Mouse (Mus musculus) kidney, adult 2 months (tissue): ENCODE measurements around the gene Elavl1. TPM values are rescaled to one million over a fixed set of nuclear protein-coding genes. Genes with fewer than 3 reads are reported as not detected.
A peak's percentile ranks its signal among the peaks of the same experiment; 100 is the strongest.

Experiments used
- DNase-seq: peaks from one replicate; pipeline ENCODE4 v3.0.0; 2021
- H3K27ac ChIP-seq: fragments of 200-500 bp; 2 replicates; pipeline ENCODE4 v1.5.1; 2012; ENCODE audit warnings: low read depth, low read length, control low read depth, inconsistent platforms; ENCODE audit not compliant: insufficient read depth
- H3K27me3 ChIP-seq: fragments of 200-500 bp; replicated peaks from 2 replicates; pipeline ENCODE4 v1.6.1; 2012; ENCODE audit warnings: mild to moderate bottlenecking, moderate library complexity, low read length, inconsistent platforms; ENCODE audit not compliant: control insufficient read depth, insufficient read depth
- H3K36me3 ChIP-seq: fragments of 200-500 bp; 2 replicates; pipeline ENCODE4 v1.6.1; 2012; ENCODE audit warnings: mild to moderate bottlenecking, moderate library complexity, low read length, inconsistent platforms; ENCODE audit not compliant: control insufficient read depth, insufficient read depth
- H3K4me1 ChIP-seq: fragments of 200-500 bp; 2 replicates; pipeline ENCODE4 v1.6.1; 2011; ENCODE audit warnings: low read length; ENCODE audit not compliant: control insufficient read depth, insufficient read depth
- H3K4me3 ChIP-seq: fragments of 200-500 bp; 2 replicates; pipeline ENCODE4 v1.5.1; 2011; ENCODE audit warnings: mild to moderate bottlenecking, low read depth, low read length, control low read depth; ENCODE audit not compliant: insufficient read depth
- CTCF ChIP-seq: fragments of 200-500 bp; conservative IDR thresholded peaks from 2 replicates; pipeline ENCODE4 v1.5.1; 2011; ENCODE audit warnings: low read depth, mild to moderate bottlenecking, control low read depth, low read length, moderate library complexity, mixed read lengths; ENCODE audit not compliant: insufficient read depth, insufficient read length
- POLR2A ChIP-seq: fragments of 200-500 bp; IDR thresholded peaks from one replicate; pipeline ENCODE4 v1.6.1; 2011; ENCODE audit warnings: low read depth, low read length, control low read depth
- WGBS: fragments of 180-500 bp; shearing (Covaris S2); methylation state at CpG from one replicate; pipeline ENCODE4 v1.1.7; 2018; 5-methylcytosine and 5-hydroxymethylcytosine counted together
- polyA plus RNA-seq: library from polyadenylated mRNA; depleted of rRNA; stranded (reverse); fragments of >200 nt; gene quantifications from 2 replicates; pipeline ENCODE4 v1.2.3, GENCODE M21; 2012; rRNA removed

Elavl1 gene
- polyA plus RNA-seq, 1 experiment: 35.9 TPM

GRCm38 (mm10) chr8:4239193-4239890 lies 85.9 kb downstream of the Elavl1 start:
- DNase-seq: no peak
- Histone ChIP-seq H3K4me1 (peaks cover 15% of the 10 kb centered on the region), H3K27me3 (no peaks in the 10 kb centered on the region), H3K36me3 (no peaks in the 10 kb centered on the region), H3K27ac (peak overlapping the region; percentile 65), H3K4me3 (peak overlapping the region; percentile 65)
- 8% methylated on average over 19 of the region's 19 CpGs for WGBS
- no peak for TF ChIP-seq POLR2A
- TF ChIP-seq CTCF: no peak

DNA sequence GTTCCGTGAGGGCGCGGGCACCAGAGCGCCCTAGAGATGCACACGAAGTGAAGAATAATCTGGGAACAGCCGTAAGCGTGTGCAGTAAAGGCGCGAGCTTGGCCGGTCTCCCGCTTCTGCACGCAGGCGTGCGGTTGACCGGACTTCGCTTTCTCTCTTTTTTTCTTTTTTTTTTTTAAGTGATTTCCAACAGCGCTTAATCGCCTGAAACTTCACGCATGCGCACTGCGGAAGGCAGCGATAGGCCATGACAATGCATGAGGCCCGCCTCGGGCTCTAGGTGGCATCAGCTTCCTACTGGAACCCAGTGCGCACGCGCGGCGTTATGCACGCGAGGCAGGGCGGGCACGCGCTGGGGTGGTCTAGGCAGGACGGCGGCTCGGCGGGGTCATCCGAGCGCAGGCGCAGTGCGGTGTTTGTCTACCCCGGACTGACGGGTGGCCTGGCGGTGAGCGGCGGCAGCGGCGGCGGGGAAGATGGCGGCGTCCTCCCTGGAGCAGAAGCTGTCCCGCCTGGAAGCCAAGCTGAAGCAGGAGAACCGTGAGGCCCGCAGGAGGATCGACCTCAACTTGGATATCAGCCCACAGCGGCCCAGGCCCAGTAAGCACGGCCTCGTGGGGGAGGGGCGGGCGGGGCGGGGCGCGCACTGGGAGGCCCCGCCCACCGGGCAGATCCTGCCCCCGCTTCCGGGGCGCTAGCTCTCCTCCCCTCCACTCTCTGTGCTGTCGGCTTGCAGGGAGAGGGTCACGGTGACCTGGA lies 86.6 kb downstream of the Elavl1 start, which contains the start of the genes Map2k7 and Gm49320:
Gene Map2k7, plus strand, starts transcription at position 307 of the 759 bp plus-strand sequence.
Gene Gm49320, plus strand, starts transcription at position 432 of the 759 bp plus-strand sequence.
- no peaks in the 10 kb centered on the region for H3K27me3 ChIP-seq
- no peaks in the 10 kb centered on the region for H3K36me3 ChIP-seq
- peak; percentile 100 for DNase-seq
- H3K4me1 ChIP-seq: peaks cover 15% of the 10 kb centered on the region
- under 1% methylated on average over 69 of the region's 71 CpGs for WGBS
- peak; percentile 39 for TF ChIP-seq CTCF
- peak; percentile 12 for TF ChIP-seq POLR2A
- peak within 1 kb of the TSS; percentile 91 for H3K27ac ChIP-seq
- H3K4me3 ChIP-seq: peak within 1 kb of the TSS; percentile 65

- TF ChIP-seq CTCF (no peak), POLR2A (no peak)
- no peaks in the 10 kb centered on the region for H3K36me3 ChIP-seq
- peak overlapping the region; percentile 81 for H3K27ac ChIP-seq
- H3K27me3 ChIP-seq: no peaks in the 10 kb centered on the region
- peak overlapping the region; percentile 65 for H3K4me3 ChIP-seq
- 10% methylated on average over 15 of the region's 15 CpGs for WGBS
- H3K4me1 ChIP-seq: peaks cover 15% of the 10 kb centered on the region
- DNase-seq: peak; percentile 62
These were observed 87.3 kb downstream of the Elavl1 start for GRCm38 (mm10) chr8:4237814-4238433.

Other genes starting within 250 kb of the Elavl1 start
- gene Cd209f, start 219.6 kb downstream of the Elavl1 start, polyA plus RNA-seq: 2.4 and 5.7 TPM in 2 replicates
- gene Cd209g, start 191.3 kb downstream of the Elavl1 start, polyA plus RNA-seq: 2.2 and 6.5 TPM in 2 replicates
- 22.4 and 23.0 TPM in 2 replicates for gene Evi5l, start 158.8 kb downstream of the Elavl1 start, polyA plus RNA-seq
- 0.05 and 0.17 TPM in 2 replicates for gene Prr36, start 108.0 kb downstream of the Elavl1 start, polyA plus RNA-seq
- 0.45 and 0.48 TPM in 2 replicates for gene Lrrc8e, start 98.6 kb downstream of the Elavl1 start, polyA plus RNA-seq
- gene Map2k7, start 86.7 kb downstream of the Elavl1 start, polyA plus RNA-seq: 32.0 and 32.2 TPM in 2 replicates
- gene Gm49320, start 86.5 kb downstream of the Elavl1 start, polyA plus RNA-seq: 1.3 and 3.3 TPM in 2 replicates
- 18.7 and 27.8 TPM in 2 replicates for gene Tgfbr3l, start 77.2 kb downstream of the Elavl1 start, polyA plus RNA-seq
- gene Snapc2, start 72.3 kb downstream of the Elavl1 start, polyA plus RNA-seq: 36.7 and 36.9 TPM in 2 replicates
- gene Ctxn1, start 66.1 kb downstream of the Elavl1 start, polyA plus RNA-seq: 6.8 and 7.8 TPM in 2 replicates
- gene Timm44, start 49.5 kb downstream of the Elavl1 start, polyA plus RNA-seq: 88.1 and 91.9 TPM in 2 replicates
- 4.9 and 5.2 TPM in 2 replicates for gene Ccl25, start 203 bp downstream of the Elavl1 start, polyA plus RNA-seq
- gene Cers4, start 167.6 kb upstream of the Elavl1 start, polyA plus RNA-seq: 26.9 and 33.3 TPM in 2 replicates